Mouse (Mus musculus) heart, postnatal 10 days (tissue): ENCODE measurements around the gene Lpin3. TPM values are rescaled to one million over a fixed set of nuclear protein-coding genes. Genes with fewer than 3 reads are reported as not detected.
A peak's percentile ranks its signal among the peaks of the same experiment; 100 is the strongest.

Experiments used
- DNase-seq, 2 experiments: peaks; one replicate each; pipeline ENCODE4 v3.0.0; 2021
- intact Hi-C: fragments of 180-260 bp; cut with DNase I; formaldehyde crosslinking; loops from one replicate; pipeline ENCODE4 v1.15.1; 2025
- total RNA-seq, 2 experiments: library from RNA; stranded (reverse); gene quantifications; 2 replicates each; pipeline ENCODE4 v1.2.3; 2021

Gene Lpin3
- 1 to 10 TPM; 2.3 to 5.1 TPM for total RNA-seq

GRCm38 (mm10) chr2:160880453-160881195 is at the start of gene Lpin3:
Gene Lpin3 (plus strand): TSS chr2:160880670.
- intact Hi-C loops, result loop anchor here (5.0 kb wide), 1 partner anchor 88 kb away; no protein-coding TSS in a partner anchor

GRCm38 (mm10) chr2:160840838-160841237 is 39.6 kb upstream of the Lpin3 start:
- intact Hi-C loops, result no loop called here
- no peak for DNase-seq

More at GRCm38 (mm10) chr2:160880453-160881195, at the start of gene Lpin3:
- peak; percentile 80 for DNase-seq

DNA sequence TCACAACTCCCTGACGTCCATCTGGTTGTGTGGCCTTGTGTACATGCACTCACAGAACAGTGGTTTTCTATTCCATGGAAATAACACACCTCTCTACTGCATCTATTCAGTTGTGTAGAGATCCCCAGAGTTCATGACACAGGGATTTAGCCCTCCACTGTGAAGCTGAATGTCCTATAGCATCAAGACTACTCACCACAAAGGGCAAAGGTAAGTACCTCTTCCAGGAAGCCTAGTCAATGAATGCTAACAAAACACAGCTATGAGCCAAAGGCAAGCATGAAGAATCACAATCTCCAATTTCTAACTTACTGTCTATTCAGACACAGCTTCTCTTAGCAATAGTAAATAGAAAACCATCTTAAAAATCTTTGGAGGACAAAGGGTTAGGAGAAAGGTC is 32.8 kb upstream of the Lpin3 start:
- intact Hi-C loops, result no loop called here
- DNase-seq, result no peak

GRCm38 (mm10) chr2:160848186-160848585 is 32.3 kb upstream of the Lpin3 start:
- DNase-seq, result peak; percentile 20 to 26
- intact Hi-C loops, result no loop called here

GRCm38 (mm10) chr2:160849617-160850240 is 30.7 kb upstream of the Lpin3 start:
- intact Hi-C loops, result no loop called here
- no peak for DNase-seq

DNA sequence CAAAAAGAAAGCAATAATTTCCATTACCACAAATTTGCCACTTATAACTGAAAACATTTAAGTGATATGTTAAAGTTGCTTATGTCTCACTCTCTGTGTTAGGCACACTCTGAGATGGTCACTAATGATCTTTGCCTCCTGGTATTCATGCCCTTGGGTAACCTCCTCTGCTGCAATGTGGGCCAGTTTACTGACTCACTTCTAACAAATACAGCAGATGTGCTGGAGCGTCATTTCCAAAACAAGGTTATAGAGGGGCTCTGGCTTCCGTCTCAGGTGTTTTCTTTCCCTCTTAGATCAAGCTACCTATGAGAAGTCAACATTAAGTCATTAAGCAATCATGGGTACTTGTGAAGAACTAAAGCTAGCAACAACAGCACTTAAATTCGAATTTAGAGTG is 30.1 kb upstream of the Lpin3 start:
- intact Hi-C loops, result no loop called here
- DNase-seq, result no peak

- intact Hi-C loops, result no loop called here
- no peak for DNase-seq
These were observed 25.8 kb upstream of the Lpin3 start for GRCm38 (mm10) chr2:160854687-160855086.

DNA sequence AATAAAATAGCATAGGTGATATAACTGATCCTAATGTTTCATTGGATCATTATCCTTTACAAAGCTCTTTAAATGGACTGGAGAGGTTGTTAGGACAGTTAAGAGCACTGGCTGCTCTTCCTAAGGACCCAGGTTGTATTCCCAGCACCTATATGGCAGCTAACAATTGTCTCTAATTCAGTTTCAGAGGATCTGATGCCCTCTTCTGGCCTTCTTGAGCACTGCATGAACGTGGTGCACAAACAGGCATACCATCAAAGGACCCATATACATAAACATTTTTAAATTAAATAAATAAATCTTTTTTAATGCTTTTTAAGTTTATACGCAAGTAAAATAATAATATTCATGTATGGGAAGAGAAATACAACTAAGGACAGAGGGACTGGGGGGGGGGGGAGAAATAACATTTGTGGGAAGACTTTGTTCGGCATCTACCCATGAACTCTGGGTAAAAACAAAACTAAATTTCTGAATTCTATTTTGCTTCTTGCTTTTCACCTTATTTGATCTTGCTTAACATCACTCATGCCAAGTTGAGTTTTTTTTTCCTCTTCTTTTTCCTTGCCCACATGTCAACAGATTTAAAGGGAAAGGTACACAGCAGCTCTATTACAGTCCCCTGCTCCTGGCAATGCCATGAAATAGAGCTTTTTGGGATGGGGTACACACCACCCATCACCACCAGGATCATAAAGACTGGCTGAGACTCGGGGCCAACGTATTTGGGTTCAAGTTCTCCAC is 23.9 kb upstream of the Lpin3 start:
- no peak for DNase-seq
- intact Hi-C loops, result no loop called here

- intact Hi-C loops, result no loop called here
- no peak for DNase-seq
These were observed 20.1 kb upstream of the Lpin3 start for GRCm38 (mm10) chr2:160860363-160860762.

DNA sequence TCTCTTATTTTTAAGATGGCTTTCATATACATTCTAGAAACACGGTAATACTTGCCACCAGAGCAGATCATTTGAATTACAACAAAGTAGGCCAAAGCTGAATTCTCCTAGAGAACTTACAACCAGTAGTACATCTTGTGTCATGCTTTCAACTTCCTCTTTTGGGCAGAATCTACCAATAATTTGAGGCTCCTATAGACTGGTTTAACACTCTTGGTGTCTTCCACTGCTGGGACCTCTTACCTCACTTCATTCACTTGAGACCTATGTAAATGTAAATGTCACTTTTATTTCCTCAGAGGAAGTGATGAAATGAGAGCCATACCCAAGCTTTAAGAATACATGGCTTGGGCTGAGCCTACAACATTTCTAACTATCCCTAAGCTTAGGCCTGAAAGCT is 16.4 kb upstream of the Lpin3 start:
- intact Hi-C loops, result no loop called here
- no peak for DNase-seq

- intact Hi-C loops, result no loop called here
- no peak for DNase-seq
These were observed 15.2 kb upstream of the Lpin3 start for GRCm38 (mm10) chr2:160865266-160865665.

- intact Hi-C loops, result no loop called here
- DNase-seq, result no peak
These were observed 11.0 kb upstream of the Lpin3 start for GRCm38 (mm10) chr2:160869446-160869845.

DNA sequence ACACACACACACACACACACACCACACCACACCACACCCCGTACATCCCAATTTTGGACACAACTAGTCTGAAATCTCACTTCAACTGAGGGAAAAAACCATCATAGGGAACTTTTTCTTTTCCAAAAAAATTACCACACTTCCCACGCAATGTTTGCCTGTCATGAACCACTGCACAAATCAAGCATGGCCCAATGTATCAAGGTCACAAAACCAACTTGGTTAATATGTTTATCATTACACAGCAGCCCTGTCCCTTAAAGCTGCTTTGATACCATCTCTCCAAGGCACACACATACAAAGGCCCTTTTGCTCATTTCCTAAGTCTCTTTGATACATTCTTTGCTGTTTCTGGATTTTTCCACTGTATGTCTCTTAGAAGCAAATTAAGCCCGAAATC is 9.2 kb upstream of the Lpin3 start:
- intact Hi-C loops, result no loop called here
- no peak for DNase-seq

DNA sequence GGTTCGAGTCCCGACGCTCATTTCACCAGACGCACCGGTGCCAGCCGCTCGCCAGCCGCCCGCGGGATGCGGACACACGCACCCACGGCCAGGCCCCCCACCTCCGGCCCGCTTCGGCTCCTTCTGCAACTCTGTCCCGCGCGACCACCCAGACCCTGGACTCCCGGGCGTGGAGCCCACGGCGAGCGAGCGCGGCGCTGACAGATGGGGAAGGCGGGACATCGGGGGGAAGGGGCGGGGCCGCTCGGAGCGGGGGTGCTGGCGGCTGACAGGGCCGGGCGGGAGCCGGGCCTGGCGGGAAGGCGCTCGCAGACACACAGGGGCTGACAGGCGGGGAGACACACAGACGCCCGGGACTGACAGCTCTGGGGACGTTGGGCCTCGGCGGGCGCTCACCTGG is 8.1 kb upstream of the Lpin3 start:
- peak; percentile 80 to 82 for DNase-seq
- intact Hi-C loops, result no loop called here

DNA sequence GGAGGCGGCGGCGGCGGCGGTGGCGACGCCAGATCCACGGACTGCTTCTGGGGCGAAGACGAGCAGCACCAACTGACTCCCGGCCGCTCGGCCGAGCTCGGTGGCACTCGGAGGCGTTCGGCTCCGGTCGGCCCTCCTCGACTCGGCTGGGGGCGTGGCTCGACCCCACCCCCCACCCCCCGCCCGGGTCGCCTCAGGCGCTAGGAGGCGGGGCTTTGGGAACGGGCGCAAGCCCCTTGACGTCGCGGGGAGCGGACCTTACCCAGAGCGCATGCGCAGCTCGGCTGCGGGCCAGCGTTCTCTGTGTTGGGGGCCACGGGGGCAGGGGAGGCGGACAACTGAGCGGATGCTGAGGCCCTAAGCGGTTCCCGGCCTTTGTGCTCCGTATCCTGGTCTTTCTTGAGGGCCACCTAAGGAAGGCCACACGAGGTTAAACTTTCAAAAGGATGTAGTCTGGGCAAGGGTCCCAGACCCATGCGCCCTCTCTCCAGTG is 7.5 kb upstream of the Lpin3 start, which contains the start of gene Zhx3:
TSS of gene Zhx3 (minus strand) at position 109 of the 493 bp plus-strand sequence.
- peak; percentile 95 to 96 for DNase-seq
- intact Hi-C loops, result no loop called here

- intact Hi-C loops, result no loop called here
- DNase-seq, result peak in 1 of 2 experiments; percentile 17
These were observed 6.1 kb upstream of the Lpin3 start for GRCm38 (mm10) chr2:160874231-160874877.

DNA sequence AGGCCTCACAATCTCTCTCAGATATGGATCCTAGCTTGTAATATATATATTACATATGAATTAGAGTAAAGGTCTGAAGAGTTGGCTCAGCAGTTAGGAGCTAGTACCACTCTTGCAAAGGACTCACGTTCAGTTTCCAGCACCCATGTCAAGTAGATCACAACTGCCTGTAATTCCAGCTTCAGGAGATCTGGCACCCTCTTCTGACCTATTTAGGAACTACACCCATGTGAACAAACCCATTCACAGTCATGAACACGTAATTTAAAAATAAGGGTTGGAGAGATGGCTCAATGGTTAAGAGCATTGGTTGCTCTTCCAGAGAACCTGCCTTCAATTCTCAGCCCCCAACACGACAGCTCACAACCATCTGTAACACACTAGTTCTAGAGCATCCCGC is 4.4 kb upstream of the Lpin3 start:
- DNase-seq, result peak in 1 of 2 experiments; percentile 39
- intact Hi-C loops, result no loop called here

- peak in 1 of 2 experiments; percentile 12 for DNase-seq
- intact Hi-C loops, result loop anchor here (5.0 kb wide), 1 partner anchor 89 kb away; no protein-coding TSS in a partner anchor
These were observed 1.1 kb downstream of the Lpin3 start for GRCm38 (mm10) chr2:160881462-160882101.

- DNase-seq, result peak in 1 of 2 experiments; percentile 22
- intact Hi-C loops, result loop anchor here (5.0 kb wide), 1 partner anchor 90 kb away; no protein-coding TSS in a partner anchor
These were observed 2.0 kb downstream of the Lpin3 start for GRCm38 (mm10) chr2:160882436-160882835.

DNA sequence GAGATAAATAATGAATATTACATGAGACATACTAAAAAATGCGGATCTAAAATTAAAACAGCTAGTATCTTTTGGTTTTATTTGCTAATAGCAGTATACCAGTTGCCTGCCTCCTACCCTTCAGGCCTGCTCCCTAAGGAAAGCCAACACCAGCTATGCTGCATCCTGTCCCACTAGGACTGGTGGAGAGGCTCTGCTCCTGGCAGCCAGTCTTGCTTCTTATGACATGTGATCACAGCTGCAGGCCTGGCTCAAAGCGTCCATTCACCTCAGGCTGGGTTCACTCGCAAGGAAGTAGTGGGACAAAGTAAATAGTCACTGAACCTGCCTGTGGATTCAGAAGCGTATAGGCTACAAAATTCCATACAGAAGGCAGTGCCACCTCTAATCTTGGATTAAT is 3.4 kb downstream of the Lpin3 start:
- DNase-seq, result peak; percentile 82 to 85
- intact Hi-C loops, result loop anchor here (2.0 to 5.0 kb wide), 2 partner anchors 77 to 92 kb away; no protein-coding TSS in a partner anchor
